Mouse (Mus musculus): ENCODE measurements around the gene Coq5. TPM values are rescaled to one million over a fixed set of nuclear protein-coding genes. Genes with fewer than 3 reads are reported as not detected.
"Not testable (repeated sequence)": the region's sequence is repeated elsewhere in the genome, so short reads cannot be mapped to it uniquely, and the experiment has no call there.

Gene Coq5
- polyA plus RNA-seq, 1 experiment from 2014 or later = 41.9 TPM

DNA sequence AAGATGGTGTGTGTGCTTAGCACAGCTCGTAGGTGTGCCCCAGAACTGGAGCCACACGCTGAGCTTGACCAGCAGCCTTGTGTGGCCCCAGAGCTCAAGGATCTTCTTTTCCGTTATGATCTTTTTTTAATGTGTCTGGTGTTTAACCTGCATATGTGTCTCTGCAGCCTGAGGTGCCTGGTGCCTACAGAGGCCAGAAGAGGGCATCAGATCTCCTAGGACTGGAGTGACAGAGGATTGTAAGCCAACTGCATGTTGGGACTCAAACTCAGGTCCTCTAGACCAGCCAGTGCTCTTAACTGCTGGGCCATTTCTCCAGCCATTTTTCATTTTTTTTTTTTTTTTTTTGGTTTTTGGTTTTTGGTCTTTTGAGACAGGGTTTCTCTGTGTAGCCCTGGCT lies 5.3 kb downstream of the Coq5 start:
- peaks cover 46% of the 10 kb centered on the region for H3K36me3 ChIP-seq (ENCODE audit: control insufficient read depth, insufficient read depth, low read length)
- H3K9me3 ChIP-seq (ENCODE audit: control insufficient read depth, low read length) = no peaks in the 10 kb centered on the region
- no peak for ATAC-seq (ENCODE audit: low read depth)
- no peak overlapping the region for H3K27ac ChIP-seq (replicated peaks; ENCODE audit: low read depth, low read length)
- H3K4me2 ChIP-seq (ENCODE audit: low read depth, low read length) = no peak overlapping the region
- H3K4me1 ChIP-seq (ENCODE audit: control insufficient read depth, insufficient read depth, low read length) = peaks cover 5% of the 10 kb centered on the region
- no peak overlapping the region for H3K9ac ChIP-seq (ENCODE audit: low read depth, low read length)
- no peak overlapping the region for H3K4me3 ChIP-seq (ENCODE audit: low read depth, low read length)
- WGBS = 88% methylated on average over 3 of the region's 3 CpGs
- no peak for DNase-seq (ENCODE audit: low spot score)
- H3K27me3 ChIP-seq (replicated peaks; ENCODE audit: control insufficient read depth, insufficient read depth, low read length) = no peaks in the 10 kb centered on the region

DNA sequence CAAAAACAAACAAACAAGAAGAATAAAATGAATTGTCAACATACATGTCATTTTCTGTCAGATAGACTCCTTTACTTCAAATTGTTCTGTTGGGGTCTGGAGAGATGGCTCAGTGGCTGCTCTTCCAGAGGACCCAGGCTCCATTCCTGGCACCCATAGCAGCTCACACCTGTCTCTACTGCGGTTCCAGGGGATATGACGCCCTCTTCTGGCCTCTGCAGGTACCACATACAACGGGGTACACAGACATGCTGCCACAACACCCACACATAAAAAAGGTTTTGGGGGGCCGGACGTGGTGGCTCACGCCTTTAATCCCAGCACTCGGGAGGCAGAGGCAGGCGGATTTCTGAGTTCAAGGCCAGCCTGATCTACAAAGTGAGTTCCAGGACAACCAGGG lies 14.7 kb downstream of the Coq5 start:
- no peak overlapping the region for H3K4me2 ChIP-seq (ENCODE audit: low read depth, low read length)
- H3K9me3 ChIP-seq (ENCODE audit: control insufficient read depth, low read length) = no peaks in the 10 kb centered on the region

DNA sequence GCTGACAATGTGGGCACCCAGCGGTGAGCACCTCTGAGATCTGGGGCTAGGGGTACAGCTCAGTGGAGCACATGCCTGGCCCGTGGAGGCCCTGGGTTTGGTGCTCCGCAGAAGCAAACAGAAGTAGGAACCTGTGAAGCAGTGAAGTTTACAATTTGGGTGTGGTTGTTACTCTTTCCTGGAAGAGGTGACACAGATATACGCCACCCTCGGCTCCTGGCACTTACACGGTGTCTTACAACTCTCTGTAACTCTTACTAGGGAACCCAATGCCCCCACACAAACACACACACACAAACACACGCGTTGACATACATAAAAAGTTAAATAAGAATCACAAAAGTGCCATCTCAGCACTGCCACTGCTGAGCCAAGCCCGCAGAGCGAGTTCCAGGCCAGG lies 16.9 kb downstream of the Coq5 start:
- Histone ChIP-seq H3K27ac (replicated peaks; ENCODE audit: low read depth, low read length) (0 out of 2 replicates have a peak overlapping the region, but pooled peaks have one; percentile 21), H3K27me3 (replicated peaks; ENCODE audit: control insufficient read depth, insufficient read depth, low read length) (no peaks in the 10 kb centered on the region), H3K9ac (ENCODE audit: low read depth, low read length) (peak overlapping the region; percentile 30; the same call in 1 of the 2 replicates), H3K4me2 (ENCODE audit: low read depth, low read length) (no peak overlapping the region), H3K4me1 (ENCODE audit: control insufficient read depth, insufficient read depth, low read length) (peaks cover 10% of the 10 kb centered on the region), H3K36me3 (ENCODE audit: control insufficient read depth, insufficient read depth, low read length) (peaks cover 50% of the 10 kb centered on the region), H3K9me3 (ENCODE audit: control insufficient read depth, low read length) (no peaks in the 10 kb centered on the region), H3K4me3 (ENCODE audit: low read depth, low read length) (no peak overlapping the region)
- 80% methylated on average over 10 of the region's 10 CpGs for WGBS
- DNase-seq (ENCODE audit: low spot score) (no peak), ATAC-seq (ENCODE audit: low read depth) (no peak)

More for the DNA sequence above, 14.7 kb downstream of the Coq5 start:
- peaks cover 65% of the 10 kb centered on the region for H3K36me3 ChIP-seq (ENCODE audit: control insufficient read depth, insufficient read depth, low read length)
- H3K4me1 ChIP-seq (ENCODE audit: control insufficient read depth, insufficient read depth, low read length) = peaks cover 6% of the 10 kb centered on the region
- H3K4me3 ChIP-seq (ENCODE audit: low read depth, low read length) = no peak overlapping the region
- ATAC-seq (ENCODE audit: low read depth) = no peak
- H3K27me3 ChIP-seq (replicated peaks; ENCODE audit: control insufficient read depth, insufficient read depth, low read length) = no peaks in the 10 kb centered on the region
- 90% methylated on average over 8 of the region's 8 CpGs for WGBS
- no peak overlapping the region for H3K27ac ChIP-seq (replicated peaks; ENCODE audit: low read depth, low read length)
- no peak overlapping the region for H3K9ac ChIP-seq (ENCODE audit: low read depth, low read length)
- no peak for DNase-seq (ENCODE audit: low spot score)

DNA sequence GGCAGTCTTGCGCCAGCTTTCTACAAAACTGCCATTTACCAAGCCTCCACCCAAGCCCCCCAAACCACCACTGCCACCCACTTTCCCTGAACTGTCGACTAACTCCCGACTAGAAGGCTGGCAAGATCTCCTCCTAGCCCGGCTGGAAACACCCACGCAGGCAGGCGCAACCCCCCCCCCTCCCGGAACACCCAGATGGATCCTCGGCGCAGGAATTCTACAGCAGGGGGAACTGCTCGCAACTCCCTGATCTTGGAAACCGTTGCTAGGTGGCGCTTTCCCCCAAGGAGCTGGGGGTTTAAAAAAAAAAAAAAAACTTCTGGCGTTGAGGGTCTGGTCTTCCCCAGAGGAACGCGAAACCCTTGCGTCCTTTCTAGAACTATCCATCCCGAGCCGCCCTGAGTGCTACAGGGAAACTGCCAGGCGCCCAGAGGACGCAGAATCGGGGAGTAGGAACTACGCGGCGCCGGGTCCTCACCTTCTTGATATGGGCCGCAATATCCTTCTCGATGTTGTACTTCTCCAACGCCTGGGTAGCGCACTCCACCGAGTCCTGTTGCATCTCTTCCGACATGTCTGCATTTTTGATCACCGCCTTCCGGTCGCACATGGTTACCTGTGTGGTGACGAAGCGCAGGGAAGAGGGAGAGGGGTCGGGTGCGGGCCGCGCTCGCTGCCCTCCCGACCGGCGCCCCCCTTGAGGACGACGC lies 20.7 kb downstream of the Coq5 start:
- ATAC-seq (ENCODE audit: low read depth) (peak; percentile 0; the same call in 1 of the 2 replicates), DNase-seq (ENCODE audit: low spot score) (peak; percentile 93)
- Histone ChIP-seq H3K9ac (ENCODE audit: low read depth, low read length) (peak overlapping the region; percentile 86), H3K27me3 (replicated peaks; ENCODE audit: control insufficient read depth, insufficient read depth, low read length) (no peaks in the 10 kb centered on the region), H3K4me2 (ENCODE audit: low read depth, low read length) (peak overlapping the region; percentile 69), H3K4me1 (ENCODE audit: control insufficient read depth, insufficient read depth, low read length) (peaks cover 10% of the 10 kb centered on the region), H3K9me3 (ENCODE audit: control insufficient read depth, low read length) (no peaks in the 10 kb centered on the region), H3K27ac (replicated peaks; ENCODE audit: low read depth, low read length) (peak overlapping the region; percentile 88), H3K36me3 (ENCODE audit: control insufficient read depth, insufficient read depth, low read length) (peaks cover 39% of the 10 kb centered on the region), H3K4me3 (ENCODE audit: low read depth, low read length) (peak overlapping the region; percentile 76)
- WGBS = 1% methylated on average over 35 of the region's 46 CpGs

DNA sequence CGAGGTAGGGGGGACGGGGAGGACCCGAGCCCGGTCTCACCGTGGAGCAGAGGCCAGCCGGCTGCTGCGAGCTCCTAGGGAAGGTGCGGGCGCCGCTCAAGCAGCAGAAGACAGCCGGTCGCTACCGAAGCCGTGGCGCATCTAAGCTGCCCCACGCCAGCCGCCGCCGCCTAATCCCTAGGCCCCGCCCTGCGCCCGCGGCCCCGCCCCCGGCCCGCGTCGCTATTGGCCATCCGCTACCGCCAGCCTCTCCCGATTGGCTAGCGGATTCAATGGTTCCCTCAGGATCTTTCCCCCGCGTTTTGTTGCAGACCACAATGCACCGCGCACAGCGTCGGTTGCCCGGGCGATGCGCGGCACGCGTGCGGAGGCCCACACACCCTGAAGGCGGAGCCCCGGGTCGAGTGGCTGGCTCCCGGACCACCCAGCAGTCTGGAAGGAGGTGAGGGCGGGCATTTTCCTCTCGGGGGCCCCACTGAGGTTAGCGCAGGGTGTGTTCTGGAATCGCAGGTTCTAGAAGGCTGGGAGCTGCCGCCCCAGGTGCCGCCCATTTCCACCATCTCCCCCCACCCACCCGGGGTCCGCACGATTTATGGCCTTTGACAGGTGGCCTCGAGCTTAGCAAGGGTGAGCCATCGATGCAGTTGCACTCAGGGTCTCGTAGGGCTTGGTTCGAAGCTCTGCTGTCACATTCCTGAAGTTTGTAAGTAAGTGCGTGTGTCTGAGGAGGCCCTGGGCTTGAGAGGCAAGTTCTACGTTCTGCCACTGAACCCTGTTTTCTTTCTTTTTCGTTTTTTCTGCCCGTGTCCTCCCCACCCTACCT lies 21.5 kb downstream of the Coq5 start, which contains the start of gene Dynll1:
Gene Dynll1, minus strand, starts transcription at position 208 of the 823 bp plus-strand sequence.
- peak; percentile 98 for DNase-seq (ENCODE audit: low spot score)
- no peaks in the 10 kb centered on the region for H3K27me3 ChIP-seq (replicated peaks; ENCODE audit: control insufficient read depth, insufficient read depth, low read length)
- H3K9ac ChIP-seq (ENCODE audit: low read depth, low read length) = peak within 1 kb of the TSS; percentile 86
- peaks cover 10% of the 10 kb centered on the region for H3K4me1 ChIP-seq (ENCODE audit: control insufficient read depth, insufficient read depth, low read length)
- H3K9me3 ChIP-seq (ENCODE audit: control insufficient read depth, low read length) = no peaks in the 10 kb centered on the region
- peak within 1 kb of the TSS; percentile 88 for H3K27ac ChIP-seq (replicated peaks; ENCODE audit: low read depth, low read length)
- peak within 1 kb of the TSS; percentile 69 for H3K4me2 ChIP-seq (ENCODE audit: low read depth, low read length)
- peak within 1 kb of the TSS; percentile 76 for H3K4me3 ChIP-seq (ENCODE audit: low read depth, low read length)
- ATAC-seq (ENCODE audit: low read depth) = peak; percentile 98
- peaks cover 31% of the 10 kb centered on the region for H3K36me3 ChIP-seq (ENCODE audit: control insufficient read depth, insufficient read depth, low read length)
- WGBS = 0% methylated on average over 25 of the region's 66 CpGs

DNA sequence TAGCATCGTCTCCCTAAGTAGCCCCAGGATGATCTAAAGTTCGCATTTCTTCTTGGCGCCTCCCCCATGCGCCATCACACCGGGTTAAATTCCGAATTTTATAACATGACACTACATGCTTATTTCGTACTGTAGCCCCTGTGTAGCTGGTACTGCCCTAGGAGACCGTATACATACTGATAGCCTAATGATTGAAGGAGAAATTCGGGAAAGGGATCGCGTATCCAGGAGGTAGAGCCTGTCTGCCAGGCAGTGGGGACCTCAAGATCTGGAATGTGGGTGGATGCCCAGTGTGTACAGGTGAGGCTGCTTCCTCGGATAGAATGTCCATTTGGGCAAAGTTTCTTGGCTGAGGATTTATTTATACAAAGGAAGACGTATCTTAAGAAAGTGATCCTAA lies 22.1 kb downstream of the Coq5 start:
- Histone ChIP-seq H3K27me3 (replicated peaks; ENCODE audit: control insufficient read depth, insufficient read depth, low read length) (no peaks in the 10 kb centered on the region), H3K9ac (ENCODE audit: low read depth, low read length) (peak overlapping the region; percentile 63), H3K4me1 (ENCODE audit: control insufficient read depth, insufficient read depth, low read length) (peaks cover 10% of the 10 kb centered on the region), H3K9me3 (ENCODE audit: control insufficient read depth, low read length) (no peaks in the 10 kb centered on the region), H3K4me2 (ENCODE audit: low read depth, low read length) (peak overlapping the region; percentile 69), H3K36me3 (ENCODE audit: control insufficient read depth, insufficient read depth, low read length) (peaks cover 25% of the 10 kb centered on the region), H3K27ac (replicated peaks; ENCODE audit: low read depth, low read length) (peak overlapping the region; percentile 76), H3K4me3 (ENCODE audit: low read depth, low read length) (peak overlapping the region; percentile 76)
- DNase-seq (ENCODE audit: low spot score) = peak; percentile 13
- ATAC-seq (ENCODE audit: low read depth) = no peak
- 22% methylated on average over 13 of the region's 13 CpGs for WGBS

DNA sequence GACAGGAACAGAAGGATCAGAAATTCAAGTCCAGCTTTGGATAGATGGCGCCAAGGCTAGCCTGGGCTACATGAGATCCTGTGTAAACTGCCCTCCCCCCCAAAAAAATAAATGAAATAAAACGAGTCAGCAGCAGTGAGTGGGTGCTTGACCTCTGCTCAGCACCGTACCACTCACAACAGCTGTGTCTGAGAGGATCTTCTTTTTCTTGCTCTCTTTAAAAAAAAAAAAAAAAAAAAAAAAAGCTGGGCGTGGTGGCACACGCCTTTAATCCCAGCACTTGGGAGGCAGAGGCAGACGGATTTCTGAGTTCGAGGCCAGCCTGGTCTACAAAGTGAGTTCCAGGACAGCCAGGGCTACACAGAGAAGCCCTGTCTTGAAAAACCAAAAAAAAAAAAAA lies 22.7 kb downstream of the Coq5 start:
- H3K36me3 ChIP-seq (ENCODE audit: control insufficient read depth, insufficient read depth, low read length) = peaks cover 21% of the 10 kb centered on the region
- ATAC-seq (ENCODE audit: low read depth); H3K9ac ChIP-seq (ENCODE audit: low read depth, low read length); H3K9me3 ChIP-seq (ENCODE audit: control insufficient read depth, low read length); H3K4me1 ChIP-seq (ENCODE audit: control insufficient read depth, insufficient read depth, low read length); H3K27me3 ChIP-seq (replicated peaks; ENCODE audit: control insufficient read depth, insufficient read depth, low read length); H3K4me3 ChIP-seq (ENCODE audit: low read depth, low read length); DNase-seq (ENCODE audit: low spot score); H3K4me2 ChIP-seq (ENCODE audit: low read depth, low read length); H3K27ac ChIP-seq (replicated peaks; ENCODE audit: low read depth, low read length): not testable (repeated sequence)
- WGBS = 85% methylated on average over 7 of the region's 7 CpGs

DNA sequence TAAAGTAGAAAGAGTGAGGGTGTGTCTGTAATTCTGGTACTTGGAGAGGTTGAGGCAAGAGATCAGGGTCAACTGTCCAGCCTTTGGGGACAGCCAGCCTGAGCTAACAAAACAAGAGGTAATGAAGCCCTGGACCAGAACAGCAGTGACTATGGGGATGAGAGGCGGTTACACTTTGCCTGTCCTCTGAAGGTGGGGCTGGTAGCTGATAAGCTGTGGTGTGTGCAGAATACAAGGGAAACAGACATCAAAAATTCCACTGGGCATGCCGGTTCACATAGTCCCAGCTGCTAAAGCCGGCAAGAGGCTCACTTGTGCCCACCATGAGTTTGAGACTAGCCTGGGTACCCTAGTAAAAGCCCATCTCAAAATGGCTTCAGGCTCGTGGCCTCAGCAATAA lies 32.9 kb downstream of the Coq5 start:
- WGBS = 91% methylated on average over 4 of the region's 4 CpGs
- Histone ChIP-seq H3K4me2 (ENCODE audit: low read depth, low read length) (no peak overlapping the region), H3K9me3 (ENCODE audit: control insufficient read depth, low read length) (no peaks in the 10 kb centered on the region), H3K9ac (ENCODE audit: low read depth, low read length) (no peak overlapping the region), H3K4me3 (ENCODE audit: low read depth, low read length) (no peak overlapping the region), H3K4me1 (ENCODE audit: control insufficient read depth, insufficient read depth, low read length) (peaks cover 12% of the 10 kb centered on the region), H3K27ac (replicated peaks; ENCODE audit: low read depth, low read length) (no peak overlapping the region), H3K27me3 (replicated peaks; ENCODE audit: control insufficient read depth, insufficient read depth, low read length) (no peaks in the 10 kb centered on the region), H3K36me3 (ENCODE audit: control insufficient read depth, insufficient read depth, low read length) (no peaks in the 10 kb centered on the region)
- no peak for DNase-seq (ENCODE audit: low spot score)
- ATAC-seq (ENCODE audit: low read depth) = no peak

Measured in embryonic facial prominence, embryonic 14.5 days (tissue).